Mouse (Mus musculus): ENCODE data around the gene Chrdl2.

- TF ChIP-seq POLR2A (IDR thresholded peaks at IDR 0.05; ENCODE audit: low read depth, low read length): no peak
- no peak for TF ChIP-seq CTCF (IDR thresholded peaks at IDR 0.05; ENCODE audit: extremely low read depth, insufficient read depth, insufficient read length, insufficient replicate concordance)
Observed at GRCm38 (mm10) chr7:100012515-100012914, 6.5 kb downstream of the Chrdl2 start.

All from spleen, adult 2 months (tissue).